Mouse (Mus musculus) small intestine, adult 2 months (tissue): ENCODE measurements around the gene Prkch. TPM values are rescaled to one million over a fixed set of nuclear protein-coding genes. Genes with fewer than 3 reads are reported as not detected.
A peak's percentile ranks its signal among the peaks of the same experiment; 100 is the strongest.

Experiments
- H3K27ac ChIP-seq: fragments of 200-500 bp; 2 replicates; pipeline ENCODE4 v1.5.1; 2012; ENCODE audit warnings: low read depth, low read length, control low read depth, inconsistent platforms; ENCODE audit not compliant: insufficient read depth
- H3K27me3 ChIP-seq: fragments of 200-500 bp; 2 replicates; pipeline ENCODE4 v1.6.1; 2012; ENCODE audit warnings: mild to moderate bottlenecking, moderate library complexity, low read length, inconsistent platforms; ENCODE audit not compliant: control insufficient read depth, insufficient read depth
- H3K36me3 ChIP-seq: fragments of 200-500 bp; 2 replicates; pipeline ENCODE4 v1.6.1; 2012; ENCODE audit warnings: mild to moderate bottlenecking, low read length, control low read depth, inconsistent platforms; ENCODE audit not compliant: control insufficient read depth, insufficient read depth
- H3K4me1 ChIP-seq: fragments of 200-500 bp; 2 replicates; pipeline ENCODE4 v1.6.1; 2012; ENCODE audit warnings: low read length, inconsistent platforms, mixed read lengths; ENCODE audit not compliant: control insufficient read depth, insufficient read depth, insufficient read length
- H3K4me3 ChIP-seq: fragments of 200-500 bp; 2 replicates; pipeline ENCODE4 v1.5.1; 2012; ENCODE audit warnings: low read depth, mild to moderate bottlenecking, control low read depth, inconsistent platforms, low read length, moderate library complexity
- CTCF ChIP-seq: fragments of 200-500 bp; IDR thresholded peaks from 2 replicates; pipeline ENCODE4 v1.5.1; 2012; ENCODE audit warnings: low read depth, mild to moderate bottlenecking, control low read depth, inconsistent platforms, low read length, moderate library complexity, mixed read lengths; ENCODE audit not compliant: insufficient replicate concordance, insufficient read length; ENCODE audit errors: extremely low read depth
- POLR2A ChIP-seq: fragments of 200-500 bp; IDR thresholded peaks from 2 replicates; pipeline ENCODE4 v1.6.1; 2012; ENCODE audit warnings: low read depth, mild to moderate bottlenecking, control low read depth, inconsistent platforms, low read length, moderate library complexity
- WGBS: fragments of 180-500 bp; shearing (Covaris S2); methylation state at CpG from one replicate; pipeline ENCODE4 v1.1.7; 2018; 5-methylcytosine and 5-hydroxymethylcytosine counted together
- polyA plus RNA-seq: library from polyadenylated mRNA; depleted of rRNA; stranded (reverse); fragments of >200 nt; gene quantifications from 2 replicates; pipeline ENCODE4 v1.2.3, GENCODE M21; 2012

The Prkch gene
- polyA plus RNA-seq, 1 experiment, result 3.2 TPM

DNA sequence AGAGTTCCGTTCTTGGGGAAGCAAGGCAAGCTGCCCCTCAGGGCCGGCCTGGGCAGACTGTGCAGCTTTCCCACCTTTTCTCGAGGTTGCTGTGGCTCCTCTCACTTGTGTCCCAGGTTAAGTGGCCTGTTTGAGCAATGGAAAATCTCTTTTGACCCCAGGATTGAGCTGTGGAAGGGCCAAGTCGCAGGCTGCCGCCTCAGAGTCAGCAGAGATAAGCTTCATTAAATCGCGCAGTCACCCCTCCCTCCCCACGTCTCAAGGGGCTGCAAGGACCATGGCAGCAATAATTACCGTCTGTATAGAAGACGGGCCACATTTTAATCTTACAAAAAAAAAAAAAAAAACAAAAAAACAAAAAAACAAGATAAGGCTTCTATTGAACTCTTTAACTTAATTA, 20.4 kb upstream of the Prkch start:
- no peaks in the 10 kb centered on the region for H3K36me3 ChIP-seq
- H3K4me1 ChIP-seq, result no peaks in the 10 kb centered on the region
- peaks cover 3% of the 10 kb centered on the region; the same call in 1 of the 2 replicates for H3K27me3 ChIP-seq
- no peak overlapping the region for H3K4me3 ChIP-seq
- H3K27ac ChIP-seq, result no peak overlapping the region
- WGBS, result 34% methylated on average over 10 of the region's 10 CpGs
- TF ChIP-seq POLR2A, result no peak
- TF ChIP-seq CTCF, result no peak

DNA sequence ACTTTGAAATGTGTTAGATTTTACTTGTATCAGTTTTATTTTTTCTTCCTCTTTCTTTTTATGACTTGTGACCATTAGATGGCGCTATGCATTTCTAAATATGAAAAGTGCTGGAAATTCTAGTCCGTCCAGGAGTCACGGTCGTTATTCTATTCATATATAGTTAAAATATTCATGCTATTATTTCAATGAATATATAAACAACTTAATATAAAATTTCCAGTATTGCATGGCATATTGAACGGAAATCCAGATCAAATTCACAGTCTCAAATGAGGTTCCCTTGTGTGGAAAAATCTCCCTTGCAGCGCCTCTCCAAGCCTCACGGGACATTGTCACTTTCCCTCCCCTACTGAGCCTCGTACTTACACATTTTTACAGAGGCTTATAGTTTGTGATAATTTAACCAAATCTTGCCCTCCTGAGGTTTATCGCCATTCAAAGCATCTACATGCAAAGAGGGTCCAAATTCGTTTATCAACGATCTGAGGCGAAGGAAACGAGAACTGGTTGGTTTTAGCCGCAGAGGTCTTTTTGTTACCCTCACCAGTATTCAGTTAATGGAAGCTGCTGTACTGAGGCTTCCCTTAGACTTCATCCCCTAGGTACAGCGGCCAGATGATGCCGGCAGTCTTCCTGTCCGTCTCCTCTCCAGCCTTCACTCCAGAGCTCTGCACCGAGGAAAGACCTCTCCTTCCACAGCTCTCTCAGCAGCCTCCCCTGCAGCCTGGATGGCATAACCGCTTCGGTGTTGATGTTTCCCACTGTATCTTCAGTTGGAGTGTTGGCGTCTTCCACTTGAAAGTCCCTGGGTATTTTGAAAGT, 19.6 kb upstream of the Prkch start:
- TF ChIP-seq POLR2A (no peak), CTCF (no peak)
- H3K4me1 ChIP-seq, result no peaks in the 10 kb centered on the region
- whole genome bisulfite sequencing, result 15% methylated on average over 21 of the region's 21 CpGs
- H3K27me3 ChIP-seq, result peaks cover 3% of the 10 kb centered on the region; the same call in 1 of the 2 replicates
- H3K4me3 ChIP-seq, result peak overlapping the region; percentile 20; the same call in 1 of the 2 replicates
- H3K36me3 ChIP-seq, result no peaks in the 10 kb centered on the region
- no peak overlapping the region for H3K27ac ChIP-seq

DNA sequence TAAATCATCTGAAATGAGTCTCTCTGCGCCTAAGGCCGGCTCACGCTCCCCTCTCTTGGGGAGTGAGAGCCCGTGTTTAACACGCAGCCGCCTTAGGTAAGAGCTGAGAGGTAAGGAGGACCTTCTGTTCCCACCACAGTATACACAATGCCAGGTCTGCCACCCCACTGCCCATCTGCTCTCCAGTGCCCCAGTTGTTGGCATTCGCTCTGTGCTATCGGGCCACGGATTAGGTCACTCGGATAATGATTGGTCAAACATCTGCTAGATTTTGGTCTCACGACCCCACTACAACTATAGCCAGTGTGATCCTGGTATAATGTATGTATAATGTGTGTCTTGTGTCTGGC, 19.0 kb upstream of the Prkch start:
- Histone ChIP-seq H3K27ac (no peak overlapping the region), H3K4me3 (no peak overlapping the region), H3K36me3 (no peaks in the 10 kb centered on the region), H3K4me1 (no peaks in the 10 kb centered on the region), H3K27me3 (peaks cover 3% of the 10 kb centered on the region; the same call in 1 of the 2 replicates)
- TF ChIP-seq POLR2A (no peak), CTCF (no peak)
- WGBS, result 61% methylated on average over 11 of the region's 11 CpGs

DNA sequence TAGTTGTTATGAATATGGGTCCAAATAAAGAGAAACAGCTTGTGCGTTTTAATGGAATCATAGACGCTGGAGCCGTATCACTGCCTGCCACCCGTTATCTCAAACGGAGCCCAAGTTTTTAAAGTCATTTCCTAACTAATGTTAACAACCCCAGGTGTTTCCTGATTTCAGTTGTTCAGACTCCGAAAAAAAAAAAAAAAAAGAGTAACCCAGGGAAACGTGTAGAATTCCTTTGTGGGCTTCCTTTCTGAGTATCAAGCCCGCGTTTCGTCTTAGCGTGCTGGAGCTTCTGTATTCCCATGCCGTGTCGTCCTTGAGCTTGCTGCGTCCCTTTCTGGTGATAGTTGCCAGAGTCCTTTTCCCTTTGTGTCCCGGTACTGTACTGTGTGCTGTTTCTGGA, 10.0 kb upstream of the Prkch start:
- no peak overlapping the region for H3K27ac ChIP-seq
- no peaks in the 10 kb centered on the region for H3K27me3 ChIP-seq
- WGBS, result 48% methylated on average over 15 of the region's 15 CpGs
- TF ChIP-seq CTCF (no peak), POLR2A (no peak)
- H3K36me3 ChIP-seq, result no peaks in the 10 kb centered on the region
- H3K4me3 ChIP-seq, result no peak overlapping the region
- H3K4me1 ChIP-seq, result no peaks in the 10 kb centered on the region

DNA sequence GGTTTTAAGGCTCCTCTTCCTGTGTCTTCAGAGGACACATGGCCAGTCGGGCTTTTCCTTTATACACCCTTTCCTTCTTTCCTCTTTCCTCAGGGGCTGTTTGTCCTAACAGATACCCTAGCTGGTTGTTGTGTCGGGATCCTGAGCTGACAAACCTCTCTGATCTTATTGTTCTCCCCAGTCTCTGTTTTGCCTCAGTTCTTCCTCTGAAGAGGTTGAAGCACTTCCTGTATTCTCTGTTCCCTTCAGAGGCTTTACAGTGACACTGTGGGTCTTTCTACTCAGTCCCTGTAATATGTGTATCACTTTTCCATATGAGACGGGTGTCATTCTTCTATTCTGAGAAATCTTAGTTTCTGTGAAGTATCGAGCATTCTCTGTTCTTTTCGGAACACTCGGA, 6.5 kb upstream of the Prkch start:
- WGBS, result 65% methylated on average over 6 of the region's 6 CpGs
- no peaks in the 10 kb centered on the region for H3K4me1 ChIP-seq
- no peak overlapping the region for H3K27ac ChIP-seq
- H3K27me3 ChIP-seq, result no peaks in the 10 kb centered on the region
- H3K4me3 ChIP-seq, result no peak overlapping the region
- H3K36me3 ChIP-seq, result no peaks in the 10 kb centered on the region
- TF ChIP-seq CTCF, result no peak
- TF ChIP-seq POLR2A, result no peak

DNA sequence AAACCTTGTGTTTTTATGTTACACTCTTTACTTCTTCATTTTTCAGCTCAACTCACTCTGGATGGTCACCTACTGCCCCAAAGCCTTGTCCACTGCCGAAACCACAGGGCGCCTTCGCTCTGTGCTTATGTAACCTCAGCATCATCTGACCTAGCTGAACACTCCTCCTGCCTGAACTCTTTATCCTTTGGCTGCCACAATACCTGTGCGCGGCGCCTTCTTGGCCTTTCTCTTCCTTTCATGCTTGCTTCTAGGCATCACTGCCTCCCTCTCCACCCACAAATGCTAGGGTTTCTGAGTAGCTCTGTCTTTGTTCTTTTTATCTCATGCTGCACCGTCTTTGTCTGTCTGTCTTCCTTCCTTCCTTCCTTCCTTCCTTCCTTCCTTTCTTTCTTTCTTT, 3.8 kb upstream of the Prkch start:
- Histone ChIP-seq H3K4me1 (peaks cover 6% of the 10 kb centered on the region), H3K36me3 (no peaks in the 10 kb centered on the region), H3K27ac (no peak overlapping the region), H3K27me3 (peaks cover 14% of the 10 kb centered on the region), H3K4me3 (no peak overlapping the region)
- 80% methylated on average over 7 of the region's 7 CpGs for WGBS
- TF ChIP-seq CTCF (no peak), POLR2A (no peak)

DNA sequence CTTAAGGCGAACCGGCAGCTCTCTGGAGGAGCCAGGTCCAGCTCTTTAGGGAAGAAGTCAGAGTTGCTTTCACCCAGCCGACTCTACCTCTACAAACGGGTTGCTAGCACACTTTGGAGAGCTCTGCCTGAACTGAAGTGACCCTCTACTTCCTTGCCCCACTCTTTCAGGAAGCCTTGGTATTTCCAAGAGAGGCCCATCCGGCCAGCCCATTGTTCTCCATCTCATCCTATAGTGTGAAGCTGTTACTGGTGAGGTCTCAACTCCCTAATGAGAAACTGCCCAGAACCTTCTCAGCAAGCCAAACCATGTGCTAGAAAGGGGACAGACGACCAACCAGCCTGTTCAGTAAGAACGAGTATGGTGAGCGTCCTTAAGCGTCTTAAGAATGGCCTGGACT, 1.3 kb upstream of the Prkch start:
- Histone ChIP-seq H3K27me3 (peaks cover 18% of the 10 kb centered on the region), H3K4me3 (no peak overlapping the region), H3K36me3 (no peaks in the 10 kb centered on the region), H3K27ac (no peak overlapping the region), H3K4me1 (peaks cover 6% of the 10 kb centered on the region)
- TF ChIP-seq CTCF (no peak), POLR2A (no peak)
- 75% methylated on average over 9 of the region's 9 CpGs for WGBS
